Mouse (Mus musculus) telencephalon, adult 2 months (tissue): ENCODE measurements around the gene Ppp1r14a.

Experiments
- DNase-seq: peaks from one replicate; pipeline ENCODE4 v3.0.0-alpha.2; 2011; ENCODE audit warnings: low read depth, low spot score

The Ppp1r14a gene

GRCm38 (mm10) chr7:29279261-29279660, 9.8 kb upstream of the Ppp1r14a start:
- no peak for DNase-seq

GRCm38 (mm10) chr7:29279924-29280323, 9.2 kb upstream of the Ppp1r14a start:
- no peak for DNase-seq

GRCm38 (mm10) chr7:29280801-29281200, 8.3 kb upstream of the Ppp1r14a start:
- DNase-seq = no peak

- no peak for DNase-seq
Observed at GRCm38 (mm10) chr7:29281201-29282073, 7.7 kb upstream of the Ppp1r14a start, which contains the start of gene Spint2. Spint2 (minus strand) TSS chr7:29281912.

- DNase-seq = no peak
Observed at GRCm38 (mm10) chr7:29282074-29282554, 7.0 kb upstream of the Ppp1r14a start.

GRCm38 (mm10) chr7:29283876-29284275, 5.2 kb upstream of the Ppp1r14a start:
- DNase-seq = no peak

- no peak for DNase-seq
Observed at GRCm38 (mm10) chr7:29284523-29284922, 4.6 kb upstream of the Ppp1r14a start.

- DNase-seq = no peak
Observed at GRCm38 (mm10) chr7:29287481-29287880, 1.6 kb upstream of the Ppp1r14a start.

GRCm38 (mm10) chr7:29288079-29288478, 1.0 kb upstream of the Ppp1r14a start:
- DNase-seq = no peak

- DNase-seq = no peak
Observed at GRCm38 (mm10) chr7:29289856-29290255, 748 bp downstream of the Ppp1r14a start.

GRCm38 (mm10) chr7:29290691-29291485, 1.8 kb downstream of the Ppp1r14a start:
- DNase-seq = no peak

GRCm38 (mm10) chr7:29291616-29292457, 2.7 kb downstream of the Ppp1r14a start:
- DNase-seq = no peak

GRCm38 (mm10) chr7:29292458-29293098, 3.5 kb downstream of the Ppp1r14a start:
- no peak for DNase-seq

GRCm38 (mm10) chr7:29293131-29294065, 4.3 kb downstream of the Ppp1r14a start:
- DNase-seq = no peak

- no peak for DNase-seq
Observed at GRCm38 (mm10) chr7:29294111-29294761, 5.1 kb downstream of the Ppp1r14a start.

- DNase-seq = no peak
Observed at GRCm38 (mm10) chr7:29295861-29296647, 6.9 kb downstream of the Ppp1r14a start.

- DNase-seq = no peak
Observed at GRCm38 (mm10) chr7:29296998-29297397, 7.9 kb downstream of the Ppp1r14a start.

GRCm38 (mm10) chr7:29301127-29301566, 12.0 kb downstream of the Ppp1r14a start:
- no peak for DNase-seq
